Mouse (Mus musculus): ENCODE results near the gene Gm10842.
"Not testable (repeated sequence)": the region's sequence is repeated elsewhere in the genome, so short reads cannot be mapped to it uniquely, and the experiment has no call there.

DNA sequence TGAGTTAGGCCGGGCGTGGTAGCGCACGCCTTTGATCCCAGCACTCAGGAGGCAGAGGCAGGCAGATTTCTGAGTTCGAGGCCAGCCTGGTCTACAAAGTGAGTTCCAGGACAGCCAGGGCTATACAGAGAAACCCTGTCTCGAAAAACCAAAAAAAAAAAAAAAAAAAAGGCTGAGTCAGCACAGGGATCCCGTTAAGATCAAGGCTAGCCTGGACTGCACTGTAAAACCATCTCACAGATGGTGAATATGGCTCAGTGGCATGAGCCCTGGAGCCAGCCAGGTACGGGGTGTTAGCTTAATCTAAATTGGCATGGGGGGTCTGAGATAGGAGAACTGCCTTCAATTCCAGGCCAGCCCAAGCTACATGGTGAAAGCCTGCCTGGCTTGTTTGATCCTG is 6.2 kb upstream of the Gm10842 start:
- not testable (repeated sequence) for TF ChIP-seq EP300, CTCF (IDR thresholded peaks at IDR 0.05; ENCODE audit: low read depth)

Measured in liver, embryonic 14.5 days (tissue).